Mouse (Mus musculus) neural tube, embryonic 12.5 days (tissue): ENCODE measurements around the gene Rock2. TPM values are rescaled to one million over a fixed set of nuclear protein-coding genes. Genes with fewer than 3 reads are reported as not detected.

Source experiments
- ATAC-seq: fragments of 200-750 bp; cut with Nextera tagmentation; 2 replicates; pipeline ENCODE4 v1.8.0; 2017; ENCODE audit warnings: low read depth, mild to moderate bottlenecking, moderate TSS enrichment, moderate library complexity; ENCODE audit not compliant: low FRiP score
- H3K27ac ChIP-seq: fragments of 300-500 bp; sonication (generic); 2 replicates; pipeline ENCODE4 v1.5.1; 2016
- H3K27me3 ChIP-seq: fragments of 300-500 bp; sonication (generic); replicated peaks from 2 replicates; pipeline ENCODE4 v1.6.1; 2016; ENCODE audit warnings: mild to moderate bottlenecking
- H3K36me3 ChIP-seq: fragments of 300-500 bp; sonication (generic); 2 replicates; pipeline ENCODE4 v1.6.1; 2016; ENCODE audit warnings: mild to moderate bottlenecking
- H3K4me1 ChIP-seq: fragments of 300-500 bp; sonication (generic); 2 replicates; pipeline ENCODE4 v1.6.1; 2016
- H3K4me2 ChIP-seq: fragments of 300-500 bp; sonication (generic); replicated peaks from 2 replicates; pipeline ENCODE4 v1.6.1; 2016; ENCODE audit warnings: mild to moderate bottlenecking
- H3K4me3 ChIP-seq: fragments of 300-500 bp; sonication (generic); 2 replicates; pipeline ENCODE4 v1.5.1; 2016
- H3K9ac ChIP-seq: fragments of 300-500 bp; sonication (generic); 2 replicates; pipeline ENCODE4 v1.6.1; 2016; ENCODE audit warnings: mild to moderate bottlenecking
- H3K9me3 ChIP-seq: fragments of 300-500 bp; sonication (generic); 2 replicates; pipeline ENCODE4 v1.6.1; 2016; ENCODE audit warnings: mild to moderate bottlenecking
- WGBS: fragments of 180-500 bp; shearing (Covaris S2); methylation state at CpG from one replicate; pipeline ENCODE4 v1.1.7; 2016; 5-methylcytosine and 5-hydroxymethylcytosine counted together
- polyA plus RNA-seq: library from polyadenylated mRNA; unstranded; fragments of >200 nt; fragmentation: Nextera tagmentation; extraction: Ambion mirVana; gene quantifications from 2 replicates; pipeline ENCODE4 v1.2.1, GENCODE M21; 2016

Rock2 gene
- polyA plus RNA-seq, 1 experiment from 2014 or later: 21.4 TPM

DNA sequence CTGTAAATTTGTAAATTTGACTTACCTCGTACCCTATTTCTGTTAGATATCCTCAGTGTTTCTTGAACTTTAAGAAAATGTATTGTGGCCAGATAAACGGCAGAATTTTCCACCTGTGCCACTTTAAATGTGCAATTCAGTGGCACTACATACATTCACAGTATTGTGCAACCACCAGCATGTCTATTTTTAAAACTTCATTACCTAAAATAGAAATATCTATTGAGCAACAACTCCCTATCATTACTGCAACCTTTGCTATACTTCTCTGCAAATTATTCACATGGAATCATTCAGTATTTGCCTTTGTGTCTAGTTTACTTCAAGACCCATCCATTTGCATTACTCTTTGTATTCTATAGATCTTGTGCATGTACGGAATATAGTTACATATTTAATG, 17.9 kb downstream of the Rock2 start:
- H3K9me3 ChIP-seq: no peaks in the 10 kb centered on the region
- no peak overlapping the region for H3K4me3 ChIP-seq
- H3K27me3 ChIP-seq: no peaks in the 10 kb centered on the region
- H3K4me2 ChIP-seq: no peak overlapping the region
- no peak overlapping the region for H3K27ac ChIP-seq
- no peaks in the 10 kb centered on the region for H3K36me3 ChIP-seq
- no peak for ATAC-seq
- no peak overlapping the region for H3K9ac ChIP-seq
- no peaks in the 10 kb centered on the region for H3K4me1 ChIP-seq
- WGBS: 90% methylated on average over 3 of the region's 3 CpGs

GRCm38 (mm10) chr12:16920186-16920860, 25.6 kb downstream of the Rock2 start:
- Histone ChIP-seq H3K27ac (no peak overlapping the region), H3K4me3 (no peak overlapping the region), H3K9me3 (no peaks in the 10 kb centered on the region), H3K9ac (no peak overlapping the region), H3K27me3 (no peaks in the 10 kb centered on the region), H3K4me2 (no peak overlapping the region), H3K4me1 (no peaks in the 10 kb centered on the region), H3K36me3 (no peaks in the 10 kb centered on the region)
- no peak for ATAC-seq

DNA sequence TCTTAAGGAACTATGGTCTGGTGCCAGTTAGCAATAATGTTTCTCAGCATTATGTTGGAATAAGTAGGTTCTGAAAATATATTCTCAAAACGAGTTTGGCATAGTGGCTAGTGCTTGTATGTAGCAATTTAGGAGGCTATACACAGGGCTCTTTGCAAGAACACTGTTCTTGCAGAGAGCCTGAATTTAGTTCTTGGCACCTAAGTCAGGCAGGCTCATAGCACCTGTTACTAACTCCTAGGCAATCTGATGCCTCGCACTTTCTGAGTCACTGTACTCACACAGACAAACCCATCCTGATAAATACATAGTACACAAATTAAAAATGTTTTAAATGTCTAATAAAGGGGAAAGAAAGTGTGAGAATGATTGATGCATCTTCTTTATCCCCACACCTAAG, 33.2 kb downstream of the Rock2 start:
- H3K4me3 ChIP-seq: no peak overlapping the region
- H3K4me2 ChIP-seq: no peak overlapping the region
- no peaks in the 10 kb centered on the region for H3K4me1 ChIP-seq
- H3K27ac ChIP-seq: no peak overlapping the region
- 94% methylated on average over 2 of the region's 2 CpGs for WGBS
- H3K36me3 ChIP-seq: no peaks in the 10 kb centered on the region; the same call in 1 of the 2 replicates
- no peak overlapping the region for H3K9ac ChIP-seq
- H3K9me3 ChIP-seq: no peaks in the 10 kb centered on the region
- no peaks in the 10 kb centered on the region for H3K27me3 ChIP-seq
- no peak for ATAC-seq

DNA sequence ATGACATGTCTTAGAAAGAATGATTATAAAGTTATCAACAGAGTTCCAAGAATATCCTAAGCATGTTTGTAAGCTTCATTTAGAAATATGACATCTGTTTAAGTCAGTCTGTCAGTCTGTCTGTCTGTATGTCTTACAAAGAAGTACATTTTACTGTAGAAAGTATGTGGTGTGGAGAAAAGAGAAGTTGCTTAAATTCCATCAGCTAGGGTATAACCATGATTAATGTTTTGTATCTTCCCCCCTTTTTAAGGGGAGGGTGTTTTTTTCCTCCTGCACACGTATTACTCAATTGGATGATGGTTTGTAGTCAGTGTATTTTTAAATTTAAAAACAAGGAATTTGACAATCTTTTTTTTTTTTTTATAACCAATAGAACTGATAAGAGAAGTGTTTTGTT, 39.7 kb downstream of the Rock2 start:
- no peaks in the 10 kb centered on the region for H3K4me1 ChIP-seq
- H3K27ac ChIP-seq: no peak overlapping the region
- H3K27me3 ChIP-seq: no peaks in the 10 kb centered on the region
- 88% methylated on average over 1 of the region's 1 CpGs for WGBS
- no peak for ATAC-seq
- H3K9ac ChIP-seq: no peak overlapping the region
- no peaks in the 10 kb centered on the region for H3K9me3 ChIP-seq
- H3K4me2 ChIP-seq: no peak overlapping the region
- H3K36me3 ChIP-seq: no peaks in the 10 kb centered on the region; the same call in 1 of the 2 replicates
- no peak overlapping the region for H3K4me3 ChIP-seq

DNA sequence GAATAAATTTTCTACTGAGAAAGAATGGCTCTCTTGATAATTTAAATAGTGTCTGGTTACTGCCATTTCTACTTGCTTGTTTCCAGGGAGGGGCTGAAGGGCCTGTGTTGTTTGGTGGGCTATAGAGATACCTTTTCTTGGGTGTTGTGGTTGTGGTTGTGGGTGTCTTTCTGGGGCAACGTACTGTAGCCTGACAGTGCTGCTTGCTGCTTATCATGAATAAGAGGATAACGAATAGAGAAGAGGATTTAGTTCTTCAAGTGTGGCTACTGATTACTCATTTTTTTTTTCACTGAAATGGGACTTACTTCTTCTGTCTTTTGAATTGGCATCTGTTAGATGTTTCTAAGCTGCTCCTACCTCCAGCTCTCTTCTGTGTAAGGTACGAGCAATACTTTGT, 47.3 kb downstream of the Rock2 start:
- H3K9ac ChIP-seq: no peak overlapping the region
- H3K36me3 ChIP-seq: peaks cover 6% of the 10 kb centered on the region; the same call in 1 of the 2 replicates
- H3K9me3 ChIP-seq: no peaks in the 10 kb centered on the region
- ATAC-seq: no peak
- no peaks in the 10 kb centered on the region for H3K27me3 ChIP-seq
- H3K4me3 ChIP-seq: no peak overlapping the region
- H3K4me1 ChIP-seq: no peaks in the 10 kb centered on the region
- no peak overlapping the region for H3K27ac ChIP-seq
- H3K4me2 ChIP-seq: no peak overlapping the region
- WGBS: 87% methylated on average over 3 of the region's 3 CpGs

DNA sequence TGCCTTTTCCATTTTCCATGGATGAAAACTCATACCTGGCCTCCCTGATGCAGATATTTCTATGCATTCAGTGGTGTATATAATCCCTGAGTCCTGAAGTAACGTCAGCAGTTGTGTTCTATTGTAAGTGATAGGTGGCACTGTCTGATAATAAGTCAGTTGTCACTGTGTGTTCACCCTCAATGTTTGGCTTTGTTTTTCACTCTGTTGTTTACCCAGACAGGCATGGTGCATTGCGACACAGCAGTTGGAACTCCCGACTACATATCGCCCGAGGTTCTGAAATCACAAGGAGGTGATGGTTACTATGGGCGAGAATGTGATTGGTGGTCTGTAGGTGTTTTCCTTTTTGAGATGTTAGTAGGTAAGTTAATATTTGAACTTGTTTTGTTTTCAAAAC, 53.5 kb downstream of the Rock2 start:
- Histone ChIP-seq H3K4me2 (no peak overlapping the region), H3K36me3 (peaks cover 5% of the 10 kb centered on the region; the same call in 1 of the 2 replicates), H3K4me3 (no peak overlapping the region), H3K4me1 (no peaks in the 10 kb centered on the region), H3K9ac (no peak overlapping the region), H3K9me3 (no peaks in the 10 kb centered on the region), H3K27me3 (no peaks in the 10 kb centered on the region), H3K27ac (no peak overlapping the region)
- WGBS: 93% methylated on average over 6 of the region's 6 CpGs
- no peak for ATAC-seq

DNA sequence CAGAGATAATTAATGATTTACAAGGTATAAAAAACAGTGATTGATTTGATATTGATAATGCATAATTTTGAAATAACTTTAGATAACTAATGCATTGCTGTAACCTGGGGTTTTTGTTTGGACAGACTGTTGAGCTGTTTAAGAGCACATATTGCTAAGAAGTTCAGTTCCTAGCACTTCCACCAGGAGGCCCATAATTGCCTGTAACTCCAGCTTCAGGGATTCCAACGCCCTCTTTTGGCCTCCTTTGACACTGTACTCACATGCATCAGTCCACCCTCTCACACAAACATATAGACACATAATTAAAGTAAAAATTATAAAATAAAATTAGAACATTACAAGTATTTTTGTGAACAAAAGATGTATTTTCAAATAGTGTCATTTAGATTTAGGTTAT, 64.2 kb downstream of the Rock2 start:
- 66% methylated on average over 1 of the region's 1 CpGs for WGBS
- ATAC-seq: no peak
- Histone ChIP-seq H3K27me3 (no peaks in the 10 kb centered on the region), H3K9me3 (no peaks in the 10 kb centered on the region), H3K4me2 (no peak overlapping the region), H3K9ac (no peak overlapping the region), H3K36me3 (peaks cover 38% of the 10 kb centered on the region), H3K4me3 (no peak overlapping the region), H3K4me1 (no peaks in the 10 kb centered on the region), H3K27ac (no peak overlapping the region)

DNA sequence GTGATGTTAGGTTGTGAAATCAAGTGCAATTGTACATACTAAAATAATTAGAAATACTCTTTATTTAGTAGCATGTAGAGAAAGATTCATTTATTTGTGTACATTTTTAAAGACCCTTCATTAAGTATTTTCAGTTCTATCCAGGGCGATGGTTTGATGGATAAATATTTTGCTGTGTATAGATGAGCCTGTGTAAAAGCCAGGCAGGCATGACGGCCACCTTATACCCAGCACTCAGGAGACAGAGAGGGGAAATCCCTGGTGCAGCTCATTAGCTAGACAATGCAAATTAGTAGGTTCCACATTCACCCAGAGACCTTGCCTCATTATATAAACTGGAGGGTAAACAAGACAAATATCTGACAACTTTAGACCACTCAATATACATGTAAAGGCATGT, 68.7 kb downstream of the Rock2 start:
- Histone ChIP-seq H3K36me3 (peaks cover 39% of the 10 kb centered on the region), H3K9ac (no peak overlapping the region), H3K4me3 (no peak overlapping the region), H3K9me3 (no peaks in the 10 kb centered on the region), H3K4me2 (no peak overlapping the region), H3K27ac (no peak overlapping the region), H3K27me3 (no peaks in the 10 kb centered on the region), H3K4me1 (no peaks in the 10 kb centered on the region)
- WGBS: 72% methylated on average over 2 of the region's 2 CpGs
- no peak for ATAC-seq

GRCm38 (mm10) chr12:16966811-16967210, 72.1 kb downstream of the Rock2 start:
- no peak for ATAC-seq
- Histone ChIP-seq H3K9ac (no peak overlapping the region), H3K27me3 (no peaks in the 10 kb centered on the region), H3K4me2 (no peak overlapping the region), H3K9me3 (no peaks in the 10 kb centered on the region), H3K36me3 (peaks cover 37% of the 10 kb centered on the region), H3K27ac (no peak overlapping the region), H3K4me3 (no peak overlapping the region), H3K4me1 (no peaks in the 10 kb centered on the region)
- 93% methylated on average over 2 of the region's 2 CpGs for WGBS

- no peaks in the 10 kb centered on the region for H3K9me3 ChIP-seq
- no peak overlapping the region for H3K4me2 ChIP-seq
- H3K36me3 ChIP-seq: peaks cover 65% of the 10 kb centered on the region
- no peaks in the 10 kb centered on the region for H3K27me3 ChIP-seq
- H3K4me3 ChIP-seq: no peak overlapping the region
- no peak for ATAC-seq
- no peak overlapping the region for H3K27ac ChIP-seq
- no peak overlapping the region for H3K9ac ChIP-seq
- no peaks in the 10 kb centered on the region for H3K4me1 ChIP-seq
Measured at GRCm38 (mm10) chr12:16977120-16977519, 82.4 kb downstream of the Rock2 start.

- Histone ChIP-seq H3K4me1 (no peaks in the 10 kb centered on the region), H3K4me2 (no peak overlapping the region), H3K9me3 (no peaks in the 10 kb centered on the region), H3K27me3 (no peaks in the 10 kb centered on the region), H3K27ac (no peak overlapping the region), H3K4me3 (no peak overlapping the region), H3K9ac (no peak overlapping the region), H3K36me3 (peaks cover 10% of the 10 kb centered on the region)
- ATAC-seq: no peak
- 89% methylated on average over 1 of the region's 1 CpGs for WGBS
Measured at GRCm38 (mm10) chr12:16985778-16986177, 91.1 kb downstream of the Rock2 start.

DNA sequence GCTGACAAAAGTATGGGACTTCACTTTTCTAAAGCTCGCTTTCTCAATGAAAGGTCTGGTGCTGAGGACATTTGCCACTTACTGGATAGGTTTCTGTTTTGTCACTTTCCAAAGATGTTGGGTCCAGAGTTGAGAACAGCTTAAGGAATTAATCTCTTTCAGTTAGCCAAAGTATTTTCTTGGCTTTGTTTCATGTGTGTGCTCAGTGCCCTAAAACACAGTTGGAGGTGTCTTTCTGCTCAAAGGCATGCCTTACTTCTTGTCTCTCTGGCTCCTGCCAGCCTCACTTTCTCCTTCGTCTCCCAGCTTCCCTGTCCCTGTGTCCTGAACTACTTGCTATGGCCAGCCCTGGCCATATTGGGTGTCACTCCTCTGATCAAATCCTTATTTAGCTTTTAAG, 96.7 kb downstream of the Rock2 start:
- H3K9ac ChIP-seq: no peak overlapping the region
- no peak overlapping the region for H3K27ac ChIP-seq
- no peak overlapping the region for H3K4me2 ChIP-seq
- WGBS: 87% methylated on average over 2 of the region's 2 CpGs
- no peaks in the 10 kb centered on the region for H3K9me3 ChIP-seq
- H3K27me3 ChIP-seq: no peaks in the 10 kb centered on the region
- ATAC-seq: no peak
- H3K4me1 ChIP-seq: no peaks in the 10 kb centered on the region
- no peak overlapping the region for H3K4me3 ChIP-seq
- peaks cover 3% of the 10 kb centered on the region; the same call in 1 of the 2 replicates for H3K36me3 ChIP-seq

DNA sequence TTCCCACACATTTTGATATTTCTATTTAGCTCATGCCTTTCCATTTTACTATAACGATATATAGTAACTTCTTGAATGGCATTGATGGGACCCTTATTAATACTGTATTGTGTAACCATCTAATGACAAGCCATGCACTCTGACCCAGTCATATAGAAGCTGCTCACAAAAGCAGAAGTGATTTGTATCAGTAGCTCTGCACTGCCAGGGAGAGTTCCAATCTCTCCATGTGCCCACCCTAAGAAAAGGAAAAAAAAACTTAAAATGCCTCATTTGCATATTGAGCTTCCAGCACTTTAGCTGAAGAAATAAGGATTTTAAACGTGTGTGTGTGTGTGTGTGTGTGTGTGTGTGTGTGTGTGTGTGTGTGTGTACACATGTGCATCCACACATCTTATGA, 97.7 kb downstream of the Rock2 start:
- no peak overlapping the region for H3K4me2 ChIP-seq
- ATAC-seq: no peak
- H3K27ac ChIP-seq: no peak overlapping the region
- H3K4me1 ChIP-seq: no peaks in the 10 kb centered on the region
- WGBS: 88% methylated on average over 2 of the region's 2 CpGs
- H3K36me3 ChIP-seq: peaks cover 3% of the 10 kb centered on the region; the same call in 1 of the 2 replicates
- H3K27me3 ChIP-seq: no peaks in the 10 kb centered on the region
- no peak overlapping the region for H3K4me3 ChIP-seq
- no peaks in the 10 kb centered on the region for H3K9me3 ChIP-seq
- H3K9ac ChIP-seq: no peak overlapping the region
